Mouse (Mus musculus): ENCODE data around the gene Prkag1.
"Not testable (repeated sequence)": the region's sequence is repeated elsewhere in the genome, so short reads cannot be mapped to it uniquely, and the experiment has no call there.

Prkag1 gene

DNA sequence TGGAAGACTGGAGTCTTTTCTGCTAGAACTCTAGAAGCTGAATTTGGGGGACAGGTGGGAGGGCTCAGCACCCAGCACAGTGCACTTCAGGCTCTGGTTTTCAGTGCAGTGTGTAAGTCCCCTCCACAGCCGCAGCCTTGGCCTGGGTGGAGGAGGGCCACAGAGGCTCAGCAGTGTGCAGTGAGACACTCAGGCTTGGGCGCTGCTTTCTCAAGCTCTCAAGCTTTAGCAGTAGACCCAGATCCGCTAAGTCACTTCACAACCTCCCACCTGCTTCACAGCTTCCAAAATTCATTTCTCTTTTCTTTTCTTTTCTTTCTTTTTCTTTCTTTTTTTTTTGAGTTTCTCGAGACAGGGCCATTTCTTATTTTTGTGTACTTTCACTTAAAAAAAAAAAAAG, 10.4 kb downstream of the Prkag1 start:
- no peak for DNase-seq

DNA sequence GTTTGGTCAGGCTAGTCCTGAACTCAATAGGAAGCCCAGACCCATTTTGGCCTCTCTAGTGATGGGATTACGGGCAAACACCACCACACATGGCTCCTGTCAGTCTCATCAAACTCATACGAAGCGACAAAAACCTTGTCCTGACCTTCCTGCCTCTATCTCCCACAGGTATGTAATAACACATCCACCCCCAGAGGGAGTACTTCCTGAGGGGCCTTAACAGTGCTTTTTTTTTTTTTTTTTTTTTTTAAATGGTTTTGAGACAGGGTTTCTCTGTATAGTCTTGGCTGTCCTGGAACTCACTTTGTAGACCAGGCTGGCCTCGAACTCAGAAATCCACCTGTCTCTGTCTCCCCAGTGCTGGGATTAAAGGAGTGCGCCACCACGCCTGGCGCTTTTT, 13.2 kb downstream of the Prkag1 start:
- no peak for DNase-seq

DNA sequence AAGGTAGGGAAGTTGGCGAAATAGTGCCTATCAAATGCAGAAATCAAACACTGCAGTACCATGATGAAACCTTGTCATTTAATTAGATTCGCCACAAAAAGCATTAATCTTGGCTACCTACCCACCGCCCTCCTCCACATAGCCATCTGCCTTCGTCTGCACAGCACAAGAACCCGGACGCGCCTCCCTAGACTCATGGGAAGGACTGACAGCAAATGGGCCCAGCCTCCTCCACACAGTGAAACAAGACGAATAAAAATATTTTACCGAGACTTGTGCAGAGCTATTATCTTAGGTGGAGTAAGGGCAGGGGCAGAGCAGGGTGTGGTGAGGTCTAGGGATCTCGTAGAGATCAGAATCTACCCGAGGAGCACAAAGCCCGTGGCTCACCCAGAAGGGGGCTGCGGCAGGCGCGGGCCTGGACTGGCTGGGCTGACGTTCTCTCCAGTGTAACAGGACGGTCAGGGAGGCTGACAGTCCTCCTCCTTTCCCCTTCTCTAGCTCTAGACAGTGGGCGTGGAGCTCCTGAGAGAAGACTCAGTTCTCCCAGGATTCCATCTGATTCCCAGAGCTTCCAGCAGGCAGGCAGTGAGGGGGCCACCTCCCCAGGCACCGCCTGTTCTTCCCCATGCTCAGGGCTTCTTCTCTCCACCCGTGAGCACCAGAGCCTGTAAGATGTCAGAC, 18.4 kb downstream of the Prkag1 start:
- no peak for DNase-seq

DNA sequence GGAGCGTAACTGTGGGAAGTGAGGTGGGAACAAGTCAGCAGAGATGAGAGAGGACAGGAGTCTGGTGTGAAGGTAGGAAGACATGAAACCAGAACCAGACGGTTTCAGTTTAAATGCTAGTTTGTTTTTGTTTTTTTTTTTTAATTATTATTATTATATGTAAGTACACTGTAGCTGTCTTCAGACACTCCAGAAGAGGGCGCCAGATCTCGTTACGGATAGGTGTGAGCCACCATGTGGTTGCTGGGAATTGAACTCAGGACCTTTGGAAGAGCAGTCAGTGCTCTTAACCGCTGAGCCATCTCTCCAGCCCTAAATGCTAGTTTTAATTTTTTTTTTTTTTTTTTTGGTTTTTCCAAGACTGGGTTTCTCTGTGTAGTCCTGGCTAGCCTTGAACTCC, 21.1 kb downstream of the Prkag1 start:
- DNase-seq = not testable (repeated sequence)

DNA sequence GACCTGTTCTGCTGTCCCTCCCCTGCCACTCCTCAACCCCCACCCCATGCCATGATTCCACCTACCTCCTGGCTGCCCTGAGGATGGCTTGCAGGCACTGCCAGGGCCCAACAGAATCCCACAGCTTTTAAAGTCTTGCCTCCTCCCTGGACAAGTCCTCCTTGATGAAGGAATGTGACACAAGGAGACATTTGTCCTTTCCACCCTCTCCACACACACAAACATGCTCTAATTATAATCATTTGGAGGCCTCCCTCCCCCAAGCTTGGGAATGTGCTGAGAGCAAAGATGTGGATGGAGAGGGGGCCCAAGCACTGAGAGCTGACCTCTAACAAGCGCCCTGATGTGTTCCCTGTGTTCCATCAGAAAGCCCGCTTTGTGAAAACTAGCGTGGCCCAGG, 21.9 kb downstream of the Prkag1 start, which contains the start of gene Ddn:
Gene Ddn (minus strand): TSS at position 101 of the 400 bp plus-strand sequence.
- DNase-seq = no peak

DNA sequence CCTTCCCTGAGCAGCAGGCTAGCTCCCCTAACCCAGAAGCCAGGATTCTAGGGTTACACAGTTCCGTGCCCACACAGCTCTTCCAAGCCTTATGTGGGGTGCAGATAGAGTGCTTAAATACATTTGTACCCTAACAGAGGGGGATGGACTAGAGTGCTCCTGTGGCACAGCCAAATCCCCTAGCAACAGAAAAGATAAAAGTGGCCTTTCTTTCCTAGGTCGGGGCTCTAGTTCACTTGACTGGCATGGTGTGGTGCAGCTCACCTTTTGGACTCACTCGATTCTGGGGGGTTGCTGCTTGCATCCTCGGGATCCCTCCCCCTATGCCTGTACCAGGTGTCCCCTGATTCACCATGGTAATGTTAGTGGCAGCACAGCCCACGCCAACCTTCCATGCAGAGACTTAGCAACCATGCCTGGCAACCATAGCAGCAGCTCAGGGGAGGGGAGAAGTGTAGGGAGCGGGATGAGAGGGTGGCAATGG, 22.6 kb downstream of the Prkag1 start:
- DNase-seq = no peak

DNA sequence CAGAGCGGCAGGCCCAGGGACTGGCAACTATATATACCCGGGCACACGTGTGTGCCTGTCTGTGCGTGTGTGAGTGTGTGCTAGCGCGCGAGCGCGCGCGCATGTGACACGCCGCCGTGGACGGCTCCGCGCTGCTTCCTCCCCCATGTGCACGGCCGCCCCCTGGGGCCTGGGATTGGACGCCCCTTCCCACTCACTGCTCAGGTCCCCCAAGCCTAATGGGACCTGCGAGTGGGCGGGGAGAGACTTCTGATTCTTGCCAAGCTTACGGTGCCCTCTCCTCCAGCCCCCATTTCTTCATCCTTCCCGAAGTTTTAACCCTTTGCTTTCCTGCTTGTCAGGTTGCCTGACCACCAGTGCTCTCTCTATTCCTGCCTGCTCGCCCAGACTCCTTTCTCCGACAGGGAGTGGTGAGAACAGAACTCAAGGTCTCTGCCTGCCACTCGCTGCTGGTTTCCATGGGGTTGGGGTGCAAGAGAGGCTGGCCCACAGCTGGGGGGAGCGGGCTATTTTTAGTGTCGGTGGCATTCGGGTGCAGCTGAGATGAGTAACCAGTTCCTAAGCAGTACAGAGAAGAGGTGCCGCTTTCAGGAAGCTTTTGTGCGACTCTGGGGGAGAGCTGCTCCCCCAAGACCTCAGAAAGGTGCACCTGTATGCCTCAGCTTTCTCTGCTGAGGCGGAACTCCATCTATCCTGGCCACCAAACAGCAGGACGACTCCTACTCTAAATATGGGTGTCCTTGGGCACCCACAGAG, 23.2 kb downstream of the Prkag1 start:
- no peak for DNase-seq

DNA sequence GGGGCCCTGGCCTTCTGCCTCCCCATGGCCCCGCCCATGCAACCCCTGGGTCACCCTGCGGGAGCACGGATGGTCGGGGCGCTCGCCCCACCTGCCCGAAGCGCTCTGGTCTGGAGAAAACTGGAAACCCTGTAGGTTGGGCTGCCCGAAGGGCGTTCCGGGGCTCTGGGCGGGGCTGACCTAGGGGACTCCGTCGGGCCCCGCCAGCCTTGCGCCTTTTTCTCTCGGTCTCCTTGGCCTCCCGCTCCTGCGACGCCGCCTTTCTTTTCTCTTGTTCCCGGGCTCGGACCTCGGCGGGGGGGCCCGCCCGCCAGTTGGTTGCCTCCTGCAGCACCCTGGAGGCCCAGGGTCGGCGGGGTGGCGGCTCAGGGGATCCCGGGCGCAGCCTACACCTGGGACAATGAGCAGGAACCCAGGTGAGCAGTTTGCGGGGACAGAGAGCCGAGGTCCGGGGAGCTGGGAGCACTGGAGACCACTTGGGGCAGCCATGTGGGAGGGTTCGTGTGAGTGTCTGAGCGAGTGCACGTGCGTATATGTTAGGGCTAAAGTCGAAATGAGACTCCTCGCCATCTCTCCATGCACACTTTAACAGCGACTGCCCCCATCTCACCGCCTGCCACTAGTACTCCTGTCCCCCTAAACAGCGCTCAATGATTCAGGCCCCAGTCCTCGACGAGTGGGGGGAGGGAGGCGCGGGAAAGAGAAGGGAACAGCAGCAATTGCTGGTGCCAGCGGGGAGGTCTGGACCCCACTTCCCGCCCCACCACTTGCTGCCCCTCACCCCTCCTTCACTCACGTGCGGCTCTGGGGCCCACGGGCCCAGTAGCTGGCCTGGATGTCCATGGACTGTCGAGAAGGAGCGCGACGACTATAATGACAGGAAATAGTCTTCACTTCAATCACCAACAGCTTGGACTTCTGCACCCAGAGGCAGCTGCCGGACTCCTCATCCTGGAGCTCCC, 24.2 kb downstream of the Prkag1 start:
- no peak for DNase-seq

DNA sequence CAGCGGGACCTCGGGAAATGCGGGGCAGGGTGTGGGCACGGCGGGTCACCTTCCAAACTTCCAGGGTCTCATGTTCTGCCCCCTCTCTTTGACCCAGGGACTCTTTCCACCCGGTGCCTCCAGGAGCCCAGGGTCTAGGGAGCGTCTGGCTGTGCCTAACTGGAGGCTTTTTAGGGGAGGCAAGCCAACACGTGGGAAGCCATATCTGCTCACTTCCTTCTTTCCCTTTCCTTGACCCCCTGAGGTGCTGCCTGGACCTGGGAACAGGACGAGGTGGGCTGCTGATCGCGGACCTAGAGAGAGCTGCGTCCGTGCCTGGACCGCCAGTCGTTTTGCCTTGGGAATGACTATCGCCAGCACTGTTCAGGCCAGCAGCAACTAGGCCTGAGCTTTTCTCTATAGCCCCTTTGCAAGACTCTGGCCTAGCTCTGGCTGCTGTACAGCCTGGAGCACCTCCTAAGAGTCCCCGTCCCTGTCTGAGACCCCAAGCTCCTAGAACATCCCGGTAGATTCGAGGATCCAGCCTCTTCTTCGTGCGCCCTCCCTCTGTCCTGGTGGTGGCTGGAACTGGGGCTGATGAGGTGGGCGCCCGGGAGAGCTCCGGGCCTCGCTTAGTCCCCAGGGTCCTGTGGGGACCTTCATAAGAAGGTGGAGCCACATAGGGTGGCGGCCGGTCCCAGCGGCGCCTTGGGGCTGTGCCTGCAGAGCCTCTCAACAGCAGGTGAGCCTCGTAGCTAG, 25.1 kb downstream of the Prkag1 start:
- DNase-seq = no peak

DNA sequence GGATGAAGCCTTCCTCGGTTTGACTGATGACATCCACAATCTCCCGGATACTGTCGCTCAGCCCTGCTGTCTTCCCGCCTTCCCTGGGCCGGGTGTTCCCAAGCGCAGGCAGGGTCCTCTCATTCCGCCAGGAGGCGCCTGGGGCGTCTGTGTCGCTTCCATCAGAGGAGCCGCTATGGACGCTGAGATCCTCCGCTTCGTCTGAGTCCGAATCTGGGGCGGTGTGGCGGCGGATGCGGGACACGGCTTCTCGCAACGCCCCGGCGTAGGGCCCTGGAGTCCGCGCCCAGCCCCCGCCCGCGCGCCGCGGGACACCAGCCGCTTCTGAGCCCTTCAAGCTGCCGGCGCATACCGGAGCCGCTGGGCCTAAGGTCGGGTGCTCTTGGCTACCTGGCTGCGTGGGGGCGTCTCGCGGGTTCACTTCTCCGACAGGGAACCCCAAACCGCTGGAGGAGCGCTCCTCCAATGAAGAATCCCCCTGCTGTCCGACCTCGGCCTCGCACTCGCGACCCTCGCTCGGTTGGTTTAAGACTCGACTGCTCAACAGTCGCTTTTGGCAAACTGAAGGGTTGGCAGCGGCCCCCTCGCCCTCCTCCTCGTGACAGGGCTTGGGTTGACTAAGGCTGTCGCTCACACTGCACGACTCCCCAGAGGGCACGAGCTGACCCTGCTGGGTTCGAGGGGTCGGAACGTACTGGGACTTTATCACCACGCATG, 25.8 kb downstream of the Prkag1 start:
- DNase-seq = peak; percentile 51

DNA sequence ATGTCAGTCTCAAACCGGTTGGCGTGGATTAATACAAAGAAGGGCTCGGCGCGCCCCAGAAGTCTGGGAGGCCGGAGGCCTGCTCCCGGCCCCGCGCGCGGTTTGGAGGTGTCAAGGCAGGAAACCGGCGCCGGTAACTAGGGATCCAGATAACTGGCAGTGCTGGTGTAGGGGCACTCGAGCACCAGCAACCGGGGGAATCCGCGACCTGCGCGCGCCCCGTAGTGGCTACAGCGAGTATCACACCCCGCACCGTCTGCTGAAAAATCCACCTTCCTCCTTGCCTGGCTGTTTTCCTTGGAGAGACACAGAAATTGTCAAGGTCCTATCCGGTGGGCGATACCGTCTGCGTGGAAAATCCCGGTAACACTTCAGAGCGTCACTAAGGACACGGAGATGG, 27.3 kb downstream of the Prkag1 start:
- DNase-seq = peak; percentile 89

DNA sequence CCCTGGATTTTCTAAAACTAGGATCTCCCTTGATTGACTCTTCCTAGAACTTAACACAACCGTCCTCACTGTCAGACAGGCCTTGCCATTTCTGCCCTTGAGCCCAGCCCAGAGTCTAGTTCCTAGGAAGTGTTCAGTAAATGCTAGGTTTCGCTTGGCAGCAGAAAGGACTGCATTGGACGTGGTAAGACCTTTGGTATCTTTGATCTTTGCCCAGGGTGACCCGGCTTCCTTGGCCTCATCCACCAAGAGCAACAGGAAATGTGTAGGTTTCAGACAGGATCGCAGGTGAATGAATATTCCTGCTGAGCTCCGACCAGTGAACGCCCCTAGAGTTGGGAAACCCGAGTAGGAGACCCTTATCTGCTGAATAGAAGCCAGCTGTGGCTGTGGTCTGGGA, 28.4 kb downstream of the Prkag1 start:
- DNase-seq = no peak

DNA sequence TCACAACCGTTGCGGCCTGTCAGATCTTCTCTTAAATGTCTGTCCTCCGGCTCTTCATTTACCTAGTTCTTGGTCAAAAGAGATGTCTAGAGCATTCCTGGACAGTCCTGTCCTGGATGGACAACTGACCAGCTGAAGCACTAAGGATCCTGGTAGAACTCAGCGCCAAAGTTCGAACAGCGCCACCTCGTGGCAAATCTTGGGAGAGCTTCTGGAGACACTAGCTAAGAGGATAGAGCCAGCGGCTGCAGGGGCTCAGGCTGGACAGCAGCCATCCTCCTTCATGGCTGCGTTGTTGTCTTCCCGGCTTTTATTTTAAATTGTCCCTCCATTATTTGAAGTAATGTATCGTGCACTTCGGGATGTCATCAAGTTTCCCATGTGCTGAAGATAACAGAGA, 31.9 kb downstream of the Prkag1 start:
- peak; percentile 78 for DNase-seq

DNA sequence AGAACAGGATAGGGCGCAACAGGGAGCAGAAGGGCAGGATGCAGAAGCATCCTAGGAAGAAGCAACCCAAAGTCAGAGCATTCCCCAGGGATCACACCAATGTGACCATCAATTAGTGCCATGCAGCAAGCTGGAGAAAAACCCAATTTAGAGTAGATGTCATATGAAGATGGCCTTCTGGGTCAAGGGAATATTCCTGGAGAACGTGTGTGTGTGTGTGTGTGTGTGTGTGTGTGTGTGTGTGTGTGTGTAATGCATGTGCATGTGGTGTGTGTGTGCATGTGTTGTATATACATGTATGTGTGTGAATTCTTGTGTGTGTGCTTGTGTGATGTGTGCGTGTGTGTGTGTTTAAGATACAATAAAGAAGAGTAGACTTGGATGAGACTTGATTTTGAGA, 32.4 kb downstream of the Prkag1 start:
- no peak for DNase-seq

DNA sequence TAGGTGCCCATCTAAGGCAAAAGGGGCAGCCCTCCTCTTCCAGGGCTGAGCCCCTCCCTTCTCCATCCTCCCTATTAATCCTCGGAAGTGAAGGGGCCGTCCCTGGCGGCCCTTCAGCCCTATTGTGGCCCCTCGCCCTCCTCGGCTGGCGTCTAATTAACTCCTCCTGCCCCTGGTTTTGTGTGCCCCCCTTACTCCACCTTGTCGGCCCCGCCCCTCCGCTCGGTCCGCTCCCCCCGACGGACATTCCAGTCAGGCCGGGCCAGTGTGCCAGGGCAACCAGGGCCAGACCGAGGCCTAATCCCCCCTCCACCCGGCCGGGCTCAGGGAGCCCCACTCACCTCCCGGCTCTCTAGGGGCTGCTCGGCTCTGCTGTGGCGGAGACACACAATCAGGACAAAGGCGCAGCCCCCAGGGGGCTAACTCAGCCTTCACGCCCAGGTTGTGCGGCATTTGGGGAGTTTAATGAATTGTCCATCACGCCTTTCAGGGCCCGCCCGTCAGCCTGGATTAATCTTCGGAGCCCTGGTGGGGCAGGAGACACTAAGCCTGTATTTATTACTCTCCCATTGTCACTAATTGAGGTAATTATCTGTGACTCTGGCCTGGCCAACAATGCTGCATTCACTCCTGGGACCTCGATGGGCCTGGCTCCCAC, 33.4 kb downstream of the Prkag1 start:
- DNase-seq = no peak

DNA sequence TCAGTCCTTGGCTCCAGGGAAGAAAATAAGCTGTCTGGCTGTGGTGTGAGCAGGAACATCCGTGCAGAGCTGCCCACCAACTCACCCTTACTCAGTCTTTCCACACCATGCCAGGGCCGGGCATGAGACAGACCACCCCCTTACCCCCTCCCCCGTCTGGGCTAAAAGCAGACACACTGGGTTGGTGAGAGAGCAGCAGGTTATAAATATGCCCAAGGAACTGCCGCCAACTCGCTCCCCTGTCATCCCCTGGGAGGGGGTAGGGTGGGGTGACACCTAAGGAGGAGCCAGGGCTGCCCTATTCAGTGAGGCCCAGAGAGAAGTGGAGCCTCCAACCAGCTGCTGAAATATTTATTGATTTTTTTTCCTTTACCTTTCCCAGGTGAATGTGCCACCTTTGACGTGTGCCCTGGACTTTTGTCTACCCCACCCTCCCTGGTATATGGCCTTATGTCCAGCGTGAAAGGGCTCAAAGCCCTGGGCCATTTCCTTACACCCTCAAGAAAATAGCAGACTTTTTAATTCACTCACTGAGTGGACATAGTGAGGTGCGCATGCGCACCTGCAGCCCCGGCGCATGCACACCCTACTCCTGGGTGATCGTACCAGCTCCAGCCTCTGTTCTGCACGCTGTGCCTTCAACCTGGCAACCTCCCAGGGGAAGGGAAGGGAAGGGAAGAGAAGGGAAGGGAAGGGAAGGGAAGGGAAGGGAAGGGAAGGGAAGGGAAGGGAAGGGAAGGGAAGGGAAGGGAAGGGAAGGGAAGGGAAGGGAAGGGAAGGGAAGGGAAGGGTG, 34.3 kb downstream of the Prkag1 start:
- no peak for DNase-seq

DNA sequence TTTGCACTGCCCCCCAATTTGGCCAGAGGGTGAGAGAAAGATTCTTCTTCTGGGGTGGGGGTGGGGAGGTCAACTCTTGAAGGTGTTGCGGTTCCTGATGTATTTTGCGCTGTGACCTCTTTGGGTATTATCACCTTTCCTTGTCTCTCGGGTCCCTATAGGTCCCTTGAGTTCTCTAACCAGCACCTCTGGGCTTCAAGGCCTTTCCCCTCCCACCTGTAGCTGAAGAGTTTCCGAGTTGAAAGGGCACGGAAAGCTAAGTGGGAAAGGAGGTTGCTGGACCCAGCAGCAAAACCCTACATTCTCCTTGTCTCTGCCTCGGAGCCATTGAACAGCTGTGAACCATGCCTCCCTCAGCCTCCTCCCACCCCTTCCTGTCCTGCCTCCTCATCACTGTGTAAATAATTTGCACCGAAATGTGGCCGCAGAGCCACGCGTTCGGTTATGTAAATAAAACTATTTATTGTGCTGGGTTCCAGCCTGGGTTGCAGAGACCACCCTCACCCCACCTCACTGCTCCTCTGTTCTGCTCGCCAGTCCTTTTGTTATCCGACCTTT, 38.1 kb downstream of the Prkag1 start:
- no peak for DNase-seq

DNA sequence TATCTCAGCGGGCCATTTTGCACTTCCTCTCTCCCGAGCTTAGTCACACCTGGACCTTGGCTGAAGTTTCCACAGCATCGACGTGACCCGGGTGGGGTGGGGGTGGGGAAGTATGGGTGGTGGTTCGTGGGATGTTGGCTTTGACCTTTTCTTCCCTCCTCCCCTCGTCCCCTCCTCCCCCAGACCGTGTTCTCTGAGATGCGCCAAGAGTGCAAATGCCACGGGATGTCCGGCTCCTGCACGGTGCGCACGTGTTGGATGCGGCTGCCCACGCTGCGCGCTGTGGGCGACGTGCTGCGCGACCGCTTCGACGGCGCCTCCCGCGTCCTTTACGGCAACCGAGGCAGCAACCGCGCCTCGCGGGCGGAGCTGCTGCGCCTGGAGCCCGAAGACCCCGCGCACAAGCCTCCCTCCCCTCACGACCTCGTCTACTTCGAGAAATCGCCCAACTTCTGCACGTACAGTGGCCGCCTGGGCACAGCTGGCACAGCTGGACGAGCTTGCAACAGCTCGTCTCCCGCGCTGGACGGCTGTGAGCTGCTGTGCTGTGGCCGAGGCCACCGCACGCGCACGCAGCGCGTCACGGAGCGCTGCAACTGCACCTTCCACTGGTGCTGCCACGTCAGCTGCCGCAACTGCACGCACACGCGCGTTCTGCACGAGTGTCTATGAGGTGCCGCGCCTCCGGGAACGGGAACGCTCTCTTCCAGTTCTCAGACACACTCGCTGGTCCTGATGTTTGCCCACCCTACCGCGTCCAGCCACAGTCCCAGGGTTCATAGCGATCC, 38.9 kb downstream of the Prkag1 start:
- DNase-seq = no peak

DNA sequence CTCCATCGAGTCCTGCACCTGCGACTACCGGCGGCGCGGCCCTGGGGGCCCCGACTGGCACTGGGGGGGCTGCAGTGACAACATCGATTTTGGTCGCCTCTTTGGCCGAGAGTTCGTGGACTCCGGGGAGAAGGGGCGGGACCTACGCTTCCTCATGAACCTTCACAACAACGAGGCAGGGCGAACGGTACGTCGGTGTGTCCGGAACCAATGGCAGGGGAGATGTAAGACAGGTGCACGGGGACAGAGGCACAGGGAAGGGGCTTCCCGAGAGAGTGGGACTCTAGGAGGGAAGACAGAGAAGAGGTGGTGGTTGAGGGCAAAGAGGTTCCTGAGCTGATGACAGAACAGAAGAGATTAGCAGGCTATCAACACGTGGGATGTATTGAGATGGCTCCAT, 39.5 kb downstream of the Prkag1 start:
- no peak for DNase-seq
